Mouse (Mus musculus) cortical plate, adult 2 months (tissue): ENCODE data around the gene Gbgt1.

Experiments
- CTCF ChIP-seq: fragments of 200-500 bp; IDR thresholded peaks from 2 replicates; pipeline ENCODE4 v1.5.1; 2011; ENCODE audit warnings: mild to moderate bottlenecking, control low read depth, low read length; ENCODE audit not compliant: insufficient read depth; ENCODE audit errors: extremely low read depth
- POLR2A ChIP-seq: fragments of 200-500 bp; IDR thresholded peaks from 2 replicates; pipeline ENCODE4 v1.6.1; 2011; ENCODE audit warnings: mild to moderate bottlenecking, low read length, control low read depth; ENCODE audit not compliant: insufficient read depth; ENCODE audit errors: extremely low read depth

- TF ChIP-seq CTCF (peak; percentile 96), POLR2A (no peak)
Observed at GRCm38 (mm10) chr2:28547237-28548172, 50.8 kb downstream of the Gbgt1 start.
